Mouse (Mus musculus) layer of hippocampus, postnatal 10 days (tissue): ENCODE measurements around the gene Gm17409. TPM values are rescaled to one million over a fixed set of nuclear protein-coding genes. Genes with fewer than 3 reads are reported as not detected.

ENCODE experiments used
- DNase-seq, 2 experiments: peaks; one replicate each; pipeline ENCODE4 v3.0.0; 2021; ENCODE audit warnings: low spot score in 2 of 2
- total RNA-seq, 2 experiments: library from RNA; stranded (reverse); gene quantifications; 2 replicates each; pipeline ENCODE4 v1.2.3; 2021

The Gm17409 gene
- total RNA-seq, 2 experiments from 2014 or later = not detected

GRCm38 (mm10) chr2:58484284-58484965 is 14.5 kb downstream of the Gm17409 start:
- no peak for DNase-seq

- DNase-seq = no peak
Observed at GRCm38 (mm10) chr2:58485152-58485551, 15.2 kb downstream of the Gm17409 start.

GRCm38 (mm10) chr2:58485683-58486082 is 15.8 kb downstream of the Gm17409 start:
- no peak for DNase-seq

DNA sequence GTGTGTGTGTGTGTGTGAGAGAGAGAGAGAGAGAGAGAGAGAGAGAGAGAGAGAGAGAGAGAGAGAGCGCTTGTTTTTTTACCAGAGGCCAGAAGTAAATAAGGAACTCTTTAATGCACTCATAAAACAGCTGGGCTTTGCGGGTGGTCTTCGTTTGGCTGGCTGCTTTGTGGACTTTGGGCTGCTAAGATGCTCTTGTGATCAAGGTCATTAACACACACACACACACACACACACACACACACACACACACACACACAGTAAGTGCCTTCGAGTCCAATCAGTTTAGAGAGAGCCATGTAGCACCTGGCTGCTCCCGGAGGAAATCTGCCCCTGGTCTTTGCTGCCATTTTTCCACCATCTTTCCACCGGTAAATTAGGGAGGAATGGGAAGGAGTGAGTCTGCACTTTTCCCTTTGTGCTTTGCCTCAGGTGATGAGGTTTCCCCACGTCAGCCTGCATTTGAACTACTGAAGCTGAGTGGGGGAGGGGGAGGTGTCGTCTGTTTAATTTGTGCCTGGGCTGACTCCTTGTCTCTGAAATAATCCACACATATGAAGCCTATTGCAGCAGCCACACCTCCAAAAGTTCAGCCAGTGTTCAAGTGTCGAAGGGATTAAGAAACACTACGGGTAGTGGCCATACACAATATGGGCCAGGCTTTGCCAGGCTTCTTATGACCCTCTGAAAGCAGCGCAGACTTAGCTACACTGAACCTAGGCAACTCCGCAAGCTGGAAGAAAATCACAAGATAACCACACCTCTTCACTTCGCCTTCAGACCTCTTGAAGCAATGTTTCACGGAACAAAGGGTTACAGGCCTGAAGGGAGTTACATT is 16.7 kb downstream of the Gm17409 start:
- no peak for DNase-seq

GRCm38 (mm10) chr2:58487279-58487560 is 17.3 kb downstream of the Gm17409 start:
- no peak for DNase-seq

GRCm38 (mm10) chr2:58488404-58488803 is 18.5 kb downstream of the Gm17409 start:
- no peak for DNase-seq

DNA sequence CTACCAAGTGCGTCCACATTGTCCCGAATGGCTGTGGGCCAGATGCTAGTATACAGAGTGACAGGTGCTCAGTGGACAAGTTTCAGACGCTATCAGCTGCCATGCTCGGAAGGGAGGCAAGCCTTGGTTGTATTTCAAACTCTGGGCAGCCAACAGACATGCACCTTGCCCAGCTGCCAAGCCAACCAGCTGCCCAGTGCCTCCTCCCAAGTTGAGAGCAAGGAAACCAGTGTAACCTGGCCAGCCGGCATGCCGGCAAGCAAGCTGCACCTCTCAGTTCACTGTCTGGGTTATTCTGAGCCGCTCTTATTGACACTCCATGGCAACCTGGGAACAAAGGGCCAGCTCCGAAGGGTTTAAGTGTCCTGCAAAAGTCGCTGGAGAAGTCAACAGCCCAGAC is 19.4 kb downstream of the Gm17409 start:
- DNase-seq = no peak

DNA sequence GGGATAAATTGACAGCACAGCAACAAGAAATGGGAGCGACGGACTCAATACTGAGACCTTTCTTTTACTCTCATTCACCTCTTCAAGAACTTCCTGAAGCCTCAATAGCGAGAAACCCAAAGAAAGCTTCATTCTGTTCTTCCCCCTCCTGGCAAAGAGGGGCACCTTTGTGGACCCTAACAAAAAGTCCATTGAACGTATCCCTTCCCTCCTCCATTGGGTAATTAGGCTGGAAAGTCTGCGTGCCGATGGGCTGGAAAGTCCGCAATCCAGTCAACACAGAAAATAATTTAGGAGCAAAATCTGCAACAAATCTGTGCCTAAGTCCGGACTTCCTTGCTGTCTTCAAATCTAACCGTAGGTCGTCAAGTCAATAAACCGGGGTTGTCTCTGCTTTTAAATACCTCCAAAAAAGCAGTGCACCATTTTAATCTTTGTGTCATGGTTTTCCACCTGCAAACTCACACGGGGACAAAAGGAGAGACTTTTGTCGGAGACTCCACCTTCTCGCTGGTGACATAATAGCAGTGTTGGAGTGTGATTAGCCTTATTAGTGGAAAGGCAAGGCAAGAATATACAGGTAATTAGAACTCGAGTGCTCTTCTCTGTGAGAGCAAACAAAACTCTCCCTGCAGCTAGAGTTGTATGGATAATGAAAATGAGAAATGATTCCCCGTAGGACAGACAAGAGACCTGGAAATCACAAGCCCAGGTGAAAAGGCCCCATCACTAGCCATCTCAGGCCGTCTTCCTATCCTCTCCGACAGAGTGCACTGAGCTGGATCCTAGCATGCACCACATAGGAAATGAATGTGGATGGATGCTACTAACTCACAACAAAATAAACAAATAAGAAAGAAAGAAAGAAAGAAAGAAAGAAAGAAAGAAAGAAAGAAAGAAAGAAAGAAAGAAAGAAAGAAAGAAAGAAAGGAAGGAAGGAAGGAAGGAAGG is 24.0 kb downstream of the Gm17409 start:
- DNase-seq = no peak

- no peak for DNase-seq
Observed at GRCm38 (mm10) chr2:58495271-58495670, 25.4 kb downstream of the Gm17409 start.

GRCm38 (mm10) chr2:58496647-58497410 is 26.9 kb downstream of the Gm17409 start:
- DNase-seq = no peak

GRCm38 (mm10) chr2:58505306-58506090 is 35.6 kb downstream of the Gm17409 start:
- no peak for DNase-seq

DNA sequence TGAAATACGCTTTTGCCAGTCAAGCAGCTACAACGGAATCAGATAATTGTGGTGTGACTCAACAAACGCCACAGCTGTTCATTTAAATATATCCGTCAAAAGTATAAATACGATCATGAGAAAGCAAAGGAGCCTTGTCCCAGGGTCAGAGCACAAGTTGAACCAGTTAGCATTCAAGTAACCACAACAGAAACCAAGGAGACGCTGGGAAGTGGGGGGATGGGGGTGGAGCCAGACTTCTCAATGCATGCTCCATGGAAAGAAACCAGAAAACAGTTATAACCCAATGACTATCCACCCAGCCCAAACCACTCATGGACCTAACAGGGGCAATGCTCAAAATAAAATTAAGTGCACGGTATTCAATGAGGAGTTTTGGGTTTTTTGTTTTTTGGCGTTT is 40.3 kb downstream of the Gm17409 start:
- no peak for DNase-seq

DNA sequence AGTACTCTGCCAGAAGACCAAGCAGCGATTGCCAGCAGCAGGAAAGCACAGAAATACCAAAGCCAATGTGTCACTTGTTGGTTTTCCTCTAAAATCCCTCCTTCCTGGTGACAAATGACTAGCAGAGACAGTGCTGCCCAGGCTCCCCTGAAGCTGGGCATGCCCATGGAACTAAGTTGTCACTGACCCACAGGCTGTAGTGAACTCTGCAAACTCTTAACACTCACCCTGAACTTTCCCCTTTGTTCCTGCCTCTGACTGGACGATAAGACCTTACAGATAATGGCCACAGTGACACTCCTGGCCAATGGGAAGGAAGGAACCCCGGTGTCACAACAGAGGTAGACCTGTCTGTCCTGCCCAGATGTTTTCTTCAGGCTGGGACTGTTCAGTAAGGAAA is 43.3 kb downstream of the Gm17409 start:
- DNase-seq = no peak

GRCm38 (mm10) chr2:58514489-58514888 is 44.6 kb downstream of the Gm17409 start:
- DNase-seq = no peak

DNA sequence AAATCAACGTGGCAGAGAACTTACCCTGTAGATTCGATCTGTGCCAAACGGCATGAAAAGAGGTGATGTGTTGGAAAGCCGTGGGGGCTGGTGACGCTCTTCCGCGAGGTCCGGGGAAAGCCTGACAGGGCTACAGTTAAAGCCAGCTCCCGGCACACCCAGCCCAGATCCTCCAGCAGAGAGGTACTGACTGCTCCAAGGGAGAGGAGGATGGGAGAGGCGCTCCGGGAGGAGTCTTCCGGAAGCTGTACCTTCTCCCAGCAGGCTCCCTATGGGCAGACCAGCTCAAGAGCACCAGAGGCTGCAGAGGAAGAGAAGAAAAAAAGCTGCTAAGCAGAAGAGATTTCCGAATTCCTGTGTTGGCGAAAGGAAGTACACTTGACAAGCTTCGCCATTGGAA is 46.1 kb downstream of the Gm17409 start:
- DNase-seq = no peak

DNA sequence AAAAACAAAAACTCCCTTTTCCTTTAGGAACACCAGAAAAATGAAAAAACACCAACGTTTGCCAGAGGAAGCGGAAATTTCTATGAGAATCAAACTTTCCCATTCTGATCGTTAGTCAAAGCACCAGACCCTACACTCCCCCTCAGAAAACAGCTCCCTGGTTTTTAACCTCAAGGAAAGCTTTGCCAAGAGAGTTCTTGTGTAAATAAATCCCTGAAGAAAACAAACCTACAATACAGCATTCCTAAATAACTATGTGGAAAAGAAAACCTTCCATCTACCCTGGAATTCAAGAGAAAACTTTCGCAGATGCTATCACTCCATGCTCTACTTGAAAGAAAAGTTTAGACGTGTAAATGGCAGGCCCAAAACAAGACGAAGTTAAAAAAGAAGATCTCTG is 47.0 kb downstream of the Gm17409 start:
- DNase-seq = no peak

DNA sequence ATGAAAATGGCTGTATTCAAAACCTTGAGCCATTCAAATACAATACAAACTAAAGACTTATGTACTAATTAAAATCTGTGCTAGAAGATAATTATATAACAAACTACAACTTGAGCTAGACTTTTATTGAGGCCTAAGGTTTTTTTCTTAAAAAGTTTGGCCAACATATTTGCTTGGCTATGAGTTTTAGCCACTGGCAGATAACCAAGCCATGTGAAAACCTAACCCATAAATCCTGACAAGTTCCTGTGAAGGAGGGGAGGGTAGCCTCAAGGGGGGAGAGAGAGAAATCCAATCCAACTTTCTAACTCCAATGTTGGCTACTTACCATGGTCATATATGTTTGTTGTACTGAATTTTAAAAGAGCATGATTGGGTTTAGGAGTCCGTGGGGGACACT is 48.6 kb downstream of the Gm17409 start:
- DNase-seq = no peak
